Mouse (Mus musculus) liver (tissue): ENCODE measurements around the gene Tmem30b.
"Not testable (repeated sequence)": the region's sequence is repeated elsewhere in the genome, so short reads cannot be mapped to it uniquely, and the experiment has no call there.

Experiments
- DNase-seq: peaks from one replicate; pipeline ENCODE4 v3.0.0-alpha.2; 2020; ENCODE audit warnings: mixed read lengths

Tmem30b gene

DNA sequence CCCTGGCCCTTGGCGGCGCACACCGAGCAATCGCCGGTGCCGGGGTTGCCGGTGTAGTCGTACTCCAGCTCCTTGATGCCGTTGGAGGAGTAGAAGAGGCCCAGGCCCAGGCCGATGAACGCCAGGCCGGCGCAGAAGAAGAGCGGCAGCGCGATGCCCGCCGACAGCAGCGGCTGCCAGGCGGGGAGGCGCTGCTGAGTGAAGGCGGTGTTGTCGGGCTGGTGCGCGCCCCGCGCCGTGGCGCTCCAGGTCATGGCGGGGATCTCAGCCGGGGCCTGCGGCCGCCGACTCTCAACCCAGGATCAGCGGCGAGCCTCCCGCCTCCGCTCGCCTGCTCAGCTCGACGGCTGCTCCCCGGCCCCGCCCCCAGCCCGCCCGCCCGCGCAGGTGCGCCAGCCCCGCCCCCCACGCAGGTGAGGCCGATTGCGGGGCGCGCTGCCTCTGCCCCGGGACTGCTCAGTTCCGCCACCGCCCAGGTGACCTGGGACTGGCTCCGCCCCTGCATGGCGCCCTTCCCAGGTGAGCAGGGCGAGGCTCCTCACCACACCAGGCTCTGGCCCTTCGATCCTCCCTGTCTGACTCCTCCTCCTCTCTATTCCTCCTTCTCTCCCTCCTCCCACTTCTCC lies at the start of gene Tmem30b:
Tmem30b (minus strand) TSS at position 307 of the 626 bp plus-strand sequence.
- DNase-seq, result no peak

DNA sequence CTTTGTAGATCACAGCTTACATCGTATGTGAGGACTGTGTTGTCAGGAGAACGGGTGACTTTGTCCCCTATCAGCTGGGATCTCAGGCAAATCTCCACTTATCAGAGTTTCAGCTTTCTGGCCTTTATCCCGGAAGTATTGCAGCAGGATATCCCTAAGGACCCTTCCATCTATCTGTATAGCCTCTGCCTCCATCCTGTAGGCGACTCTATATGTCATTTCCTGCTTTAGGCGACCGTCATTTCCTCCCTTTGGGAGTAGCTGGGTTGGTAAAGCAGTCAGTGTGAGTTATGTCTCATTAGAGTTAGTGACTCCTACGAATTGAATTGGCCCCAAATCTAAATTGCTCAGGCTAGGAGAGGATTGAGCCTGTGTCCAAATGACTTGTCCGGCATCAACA lies 49.0 kb upstream of the Tmem30b start:
- DNase-seq, result no peak

DNA sequence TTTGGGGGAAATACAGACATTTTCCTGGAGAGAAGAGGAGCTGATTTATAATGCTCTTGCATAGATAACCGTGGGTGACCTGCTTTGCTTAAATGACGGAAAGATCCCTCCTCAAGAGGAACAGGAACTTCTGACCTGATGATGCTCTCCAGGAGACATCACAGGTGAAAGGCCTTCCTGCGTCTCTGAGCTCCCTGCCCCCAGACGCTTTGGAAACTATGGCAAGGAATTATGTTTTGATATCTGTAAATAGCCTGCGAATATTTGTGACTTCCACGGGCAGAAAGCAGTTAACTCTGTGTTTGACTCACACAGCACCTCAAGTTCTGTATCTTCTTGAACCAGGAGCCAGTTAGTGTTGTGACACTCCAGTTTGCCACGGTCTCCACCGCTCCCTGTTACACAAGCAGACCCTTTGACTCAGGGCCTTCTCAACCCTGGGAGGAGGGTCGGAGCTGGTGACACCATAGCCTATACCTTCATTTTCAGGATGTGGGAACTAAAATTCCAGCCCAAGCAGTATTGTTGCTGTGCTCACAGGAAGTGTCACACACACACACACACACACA lies 48.1 kb upstream of the Tmem30b start:
- DNase-seq, result no peak

DNA sequence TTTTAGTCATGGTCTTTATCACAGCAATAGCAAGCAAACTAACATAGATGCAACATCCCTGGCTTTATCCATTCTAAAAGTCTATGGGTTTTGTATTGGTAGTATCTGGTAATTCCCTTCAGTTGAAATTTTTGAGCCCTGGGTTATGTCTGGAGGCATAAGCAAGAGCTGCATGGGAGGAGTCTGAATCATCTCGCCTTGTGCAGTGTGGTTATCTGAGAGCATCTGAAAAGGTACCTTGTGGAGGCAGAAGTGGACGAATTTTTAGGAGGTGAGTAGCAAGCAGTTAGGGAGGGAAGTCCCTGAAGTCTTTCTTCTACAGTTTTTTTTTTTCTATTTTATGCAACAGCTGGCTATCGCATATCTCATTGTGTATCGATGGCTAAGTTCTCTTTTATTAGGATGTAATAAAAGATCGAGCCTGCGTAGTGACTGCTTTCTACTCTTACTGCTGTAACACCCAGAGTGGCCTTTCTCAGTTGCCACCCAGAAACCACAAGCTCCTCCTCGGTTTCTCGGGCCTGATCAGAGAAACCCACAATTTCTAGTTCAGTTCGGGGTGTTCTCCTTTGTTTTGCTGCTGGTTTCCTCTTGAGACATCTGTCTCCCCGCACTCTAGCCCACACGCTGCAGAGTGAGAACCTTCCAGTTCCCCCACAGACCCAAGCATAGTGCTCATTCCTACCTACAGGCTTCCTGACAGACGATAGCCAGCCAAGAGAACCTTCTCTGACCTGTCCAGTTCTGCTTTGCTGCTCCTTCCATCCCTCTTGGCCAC lies 47.0 kb upstream of the Tmem30b start:
- DNase-seq, result no peak

GRCm38 (mm10) chr12:73591625-73592024 lies 45.4 kb upstream of the Tmem30b start:
- no peak for DNase-seq

DNA sequence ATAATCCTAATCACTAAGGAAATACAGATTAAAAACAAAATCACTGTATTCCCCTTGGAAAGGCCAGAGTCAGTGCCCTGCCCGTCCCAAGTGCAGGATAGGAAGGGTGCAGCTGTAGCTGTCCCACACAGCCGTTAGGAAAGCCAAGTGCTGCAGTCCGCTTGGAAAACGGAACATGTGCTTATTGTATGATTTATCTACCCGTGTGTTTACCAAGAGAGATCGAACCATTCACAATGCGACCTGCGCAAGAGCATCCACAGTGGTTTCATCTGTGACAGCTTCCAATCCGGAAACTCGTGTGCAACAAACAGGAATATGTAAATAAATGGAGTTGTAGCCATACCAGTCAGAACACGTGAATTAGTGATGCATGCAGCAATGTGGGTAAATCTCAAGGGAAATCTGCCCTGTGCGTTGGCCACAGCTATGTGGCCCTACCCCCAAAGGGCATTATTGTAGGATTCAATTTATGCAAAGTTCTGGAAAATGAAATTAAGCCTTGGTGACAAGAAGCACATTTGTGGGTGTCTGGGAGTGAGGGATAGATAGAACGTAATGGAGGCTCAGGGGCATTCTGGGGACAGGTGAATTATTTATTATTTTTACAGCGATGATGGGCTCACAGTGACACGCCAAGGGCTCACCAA lies 44.6 kb upstream of the Tmem30b start:
- DNase-seq, result no peak

GRCm38 (mm10) chr12:73587262-73587661 lies 41.1 kb upstream of the Tmem30b start:
- DNase-seq, result no peak

- no peak for DNase-seq
Observed at GRCm38 (mm10) chr12:73585850-73586249, 39.7 kb upstream of the Tmem30b start.

DNA sequence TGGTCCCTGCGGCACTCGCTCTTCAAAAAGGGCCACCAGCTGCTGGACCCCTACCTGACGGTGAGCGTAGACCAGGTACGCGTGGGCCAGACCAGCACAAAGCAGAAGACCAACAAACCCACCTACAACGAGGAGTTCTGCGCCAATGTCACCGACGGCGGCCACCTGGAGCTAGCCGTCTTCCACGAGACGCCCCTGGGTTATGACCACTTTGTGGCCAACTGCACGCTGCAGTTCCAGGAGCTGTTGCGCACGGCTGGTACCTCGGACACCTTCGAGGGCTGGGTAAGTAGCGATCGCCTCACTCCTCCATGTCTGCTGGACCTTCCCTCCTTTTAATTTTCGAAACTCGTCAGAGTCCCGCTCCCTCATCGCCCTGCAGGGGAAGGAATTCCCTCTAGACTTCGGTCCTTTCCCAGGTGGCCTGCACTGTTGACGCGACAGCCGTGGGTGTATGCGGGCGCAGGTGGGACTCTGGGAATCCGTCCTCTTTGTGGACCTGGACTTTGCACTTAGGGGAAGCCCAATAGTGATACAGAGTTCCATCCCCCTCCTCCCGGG lies 39.1 kb upstream of the Tmem30b start:
- no peak for DNase-seq

- DNase-seq, result peak; percentile 74
Observed at GRCm38 (mm10) chr12:73584610-73585240, 38.5 kb upstream of the Tmem30b start, which contains the start of gene Prkch. TSS of gene Prkch (plus strand) at chr12:73584796.

DNA sequence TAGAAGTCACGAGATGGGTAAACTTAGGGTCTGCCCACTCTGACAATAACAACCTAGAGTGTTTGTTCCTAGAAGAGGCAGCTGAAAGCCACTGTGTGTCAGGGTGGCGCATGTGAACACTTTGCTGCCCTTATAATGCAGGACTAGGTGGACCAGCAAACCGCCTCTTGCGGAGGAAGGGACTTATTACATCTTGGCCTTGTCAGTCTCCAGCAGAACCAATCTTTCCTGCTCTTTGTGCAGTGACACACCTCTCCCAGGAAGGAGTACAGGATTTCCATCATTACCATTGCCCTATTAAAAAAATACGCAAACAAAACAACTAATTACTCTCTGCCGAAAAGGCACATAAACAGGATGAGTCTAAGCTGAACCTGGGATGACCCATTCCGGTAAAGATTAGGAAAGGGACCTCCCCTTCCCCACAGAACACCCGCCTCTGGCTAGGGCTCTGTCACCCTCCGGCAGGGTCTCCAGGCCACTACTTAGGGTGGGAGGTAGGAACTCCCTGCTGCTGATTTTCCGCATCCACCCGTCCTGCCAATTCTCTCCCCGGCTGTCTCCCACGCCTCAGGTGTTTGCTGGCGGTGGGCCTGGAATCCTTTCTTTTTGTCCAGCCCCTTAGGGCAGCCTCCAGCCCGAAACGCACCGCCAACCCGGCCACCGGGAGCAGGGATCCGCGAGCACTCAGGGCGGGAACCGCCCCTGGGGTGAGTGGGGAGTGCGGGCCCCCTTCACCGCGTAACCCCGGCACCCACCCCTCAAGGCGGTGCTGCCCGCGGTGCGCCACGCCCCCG lies 37.8 kb upstream of the Tmem30b start:
- no peak for DNase-seq

- no peak for DNase-seq
Observed at GRCm38 (mm10) chr12:73583318-73583717, 37.1 kb upstream of the Tmem30b start.

DNA sequence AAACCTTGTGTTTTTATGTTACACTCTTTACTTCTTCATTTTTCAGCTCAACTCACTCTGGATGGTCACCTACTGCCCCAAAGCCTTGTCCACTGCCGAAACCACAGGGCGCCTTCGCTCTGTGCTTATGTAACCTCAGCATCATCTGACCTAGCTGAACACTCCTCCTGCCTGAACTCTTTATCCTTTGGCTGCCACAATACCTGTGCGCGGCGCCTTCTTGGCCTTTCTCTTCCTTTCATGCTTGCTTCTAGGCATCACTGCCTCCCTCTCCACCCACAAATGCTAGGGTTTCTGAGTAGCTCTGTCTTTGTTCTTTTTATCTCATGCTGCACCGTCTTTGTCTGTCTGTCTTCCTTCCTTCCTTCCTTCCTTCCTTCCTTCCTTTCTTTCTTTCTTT lies 34.6 kb upstream of the Tmem30b start:
- DNase-seq, result no peak

DNA sequence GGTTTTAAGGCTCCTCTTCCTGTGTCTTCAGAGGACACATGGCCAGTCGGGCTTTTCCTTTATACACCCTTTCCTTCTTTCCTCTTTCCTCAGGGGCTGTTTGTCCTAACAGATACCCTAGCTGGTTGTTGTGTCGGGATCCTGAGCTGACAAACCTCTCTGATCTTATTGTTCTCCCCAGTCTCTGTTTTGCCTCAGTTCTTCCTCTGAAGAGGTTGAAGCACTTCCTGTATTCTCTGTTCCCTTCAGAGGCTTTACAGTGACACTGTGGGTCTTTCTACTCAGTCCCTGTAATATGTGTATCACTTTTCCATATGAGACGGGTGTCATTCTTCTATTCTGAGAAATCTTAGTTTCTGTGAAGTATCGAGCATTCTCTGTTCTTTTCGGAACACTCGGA lies 31.9 kb upstream of the Tmem30b start:
- no peak for DNase-seq

GRCm38 (mm10) chr12:73574632-73575031 lies 28.4 kb upstream of the Tmem30b start:
- no peak for DNase-seq

DNA sequence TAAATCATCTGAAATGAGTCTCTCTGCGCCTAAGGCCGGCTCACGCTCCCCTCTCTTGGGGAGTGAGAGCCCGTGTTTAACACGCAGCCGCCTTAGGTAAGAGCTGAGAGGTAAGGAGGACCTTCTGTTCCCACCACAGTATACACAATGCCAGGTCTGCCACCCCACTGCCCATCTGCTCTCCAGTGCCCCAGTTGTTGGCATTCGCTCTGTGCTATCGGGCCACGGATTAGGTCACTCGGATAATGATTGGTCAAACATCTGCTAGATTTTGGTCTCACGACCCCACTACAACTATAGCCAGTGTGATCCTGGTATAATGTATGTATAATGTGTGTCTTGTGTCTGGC lies 19.4 kb upstream of the Tmem30b start:
- DNase-seq, result no peak

GRCm38 (mm10) chr12:73564795-73565619 lies 18.8 kb upstream of the Tmem30b start:
- DNase-seq, result no peak

GRCm38 (mm10) chr12:73564176-73564575 lies 18.0 kb upstream of the Tmem30b start:
- DNase-seq, result no peak

GRCm38 (mm10) chr12:73563122-73563521 lies 16.9 kb upstream of the Tmem30b start:
- not testable (repeated sequence) for DNase-seq

DNA sequence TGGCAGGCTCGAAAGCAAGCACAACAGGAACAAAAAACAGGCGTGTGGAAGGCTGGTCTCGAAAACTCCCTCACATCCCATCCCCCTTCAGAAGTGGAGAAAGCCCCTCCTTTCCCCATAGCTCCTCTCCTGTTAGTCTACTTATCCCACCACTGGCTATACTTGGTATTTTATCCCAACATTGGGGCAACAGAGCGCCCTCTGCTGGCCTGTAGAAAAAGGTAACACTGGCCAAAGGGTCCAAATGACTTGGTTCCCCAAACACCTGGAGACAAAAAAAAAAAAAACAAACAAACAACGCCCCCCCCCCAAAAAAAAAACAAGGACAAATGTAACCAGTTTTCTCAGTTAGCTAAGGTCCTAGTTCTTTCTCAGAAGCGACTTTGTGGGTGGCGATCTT lies 13.9 kb upstream of the Tmem30b start:
- peak; percentile 13 for DNase-seq
